Mouse (Mus musculus) olfactory bulb, adult 2 months (tissue): ENCODE measurements around the gene Gm10645. TPM values are rescaled to one million over a fixed set of nuclear protein-coding genes. Genes with fewer than 3 reads are reported as not detected.
A peak's percentile ranks its signal among the peaks of the same experiment; 100 is the strongest.

Experiments
- H3K27ac ChIP-seq: fragments of 200-500 bp; 2 replicates; pipeline ENCODE4 v1.5.1; 2012; ENCODE audit warnings: low read depth, low read length; ENCODE audit not compliant: insufficient read depth
- H3K4me1 ChIP-seq: fragments of 200-500 bp; 2 replicates; pipeline ENCODE4 v1.6.1; 2012; ENCODE audit warnings: low read length; ENCODE audit not compliant: control insufficient read depth, insufficient read depth
- H3K4me3 ChIP-seq: fragments of 200-500 bp; 2 replicates; pipeline ENCODE4 v1.5.1; 2012; ENCODE audit warnings: mild to moderate bottlenecking, low read depth, low read length, moderate library complexity; ENCODE audit not compliant: insufficient read depth
- CTCF ChIP-seq: fragments of 200-500 bp; IDR thresholded peaks from 2 replicates; pipeline ENCODE4 v1.5.1; 2012; ENCODE audit warnings: low read depth, mild to moderate bottlenecking, low read length, moderate library complexity; ENCODE audit not compliant: insufficient read depth
- POLR2A ChIP-seq: fragments of 200-500 bp; IDR thresholded peaks from 2 replicates; pipeline ENCODE4 v1.6.1; 2012; ENCODE audit warnings: mild to moderate bottlenecking, low read depth, low read length, moderate library complexity; ENCODE audit not compliant: insufficient read depth
- WGBS: fragments of 180-500 bp; shearing (Covaris S2); methylation state at CpG from one replicate; pipeline ENCODE4 v1.1.7; 2018; 5-methylcytosine and 5-hydroxymethylcytosine counted together
- polyA plus RNA-seq: library from polyadenylated mRNA; stranded (reverse); fragments of >200 nt; gene quantifications from 2 replicates; pipeline ENCODE4 v1.2.4, GENCODE M21; 2012; ENCODE audit warnings: low replicate concordance; ENCODE audit not compliant: missing spikeins, insufficient read depth, insufficient read length

Gene Gm10645
- polyA plus RNA-seq, 1 experiment: not detected

- Histone ChIP-seq H3K4me3 (no peak overlapping the region), H3K4me1 (peaks cover 32% of the 10 kb centered on the region), H3K27ac (peak overlapping the region; percentile 73)
- TF ChIP-seq POLR2A (no peak), CTCF (no peak)
- 24% methylated on average over 6 of the region's 6 CpGs for WGBS
These were observed 30.1 kb upstream of the Gm10645 start for GRCm38 (mm10) chr8:83196088-83196487.

- WGBS: 74% methylated on average over 4 of the region's 4 CpGs
These were observed 23.6 kb upstream of the Gm10645 start for GRCm38 (mm10) chr8:83189538-83190095.

GRCm38 (mm10) chr8:83187363-83187962, 21.5 kb upstream of the Gm10645 start:
- no peak for TF ChIP-seq POLR2A
- TF ChIP-seq CTCF: no peak
- peaks cover 13% of the 10 kb centered on the region for H3K4me1 ChIP-seq
- WGBS: 67% methylated on average over 10 of the region's 10 CpGs

More at GRCm38 (mm10) chr8:83189538-83190095, 23.6 kb upstream of the Gm10645 start:
- TF ChIP-seq CTCF: no peak
- TF ChIP-seq POLR2A: no peak
- peaks cover 8% of the 10 kb centered on the region for H3K4me1 ChIP-seq
- no peak overlapping the region for H3K4me3 ChIP-seq
- no peak overlapping the region for H3K27ac ChIP-seq

GRCm38 (mm10) chr8:83186376-83186775, 20.4 kb upstream of the Gm10645 start:
- H3K4me3 ChIP-seq: no peak overlapping the region
- H3K27ac ChIP-seq: no peak overlapping the region
- H3K4me1 ChIP-seq: peaks cover 11% of the 10 kb centered on the region
- 40% methylated on average over 6 of the region's 6 CpGs for WGBS
- no peak for TF ChIP-seq CTCF
- TF ChIP-seq POLR2A: no peak

More at GRCm38 (mm10) chr8:83187363-83187962, 21.5 kb upstream of the Gm10645 start:
- no peak overlapping the region for H3K4me3 ChIP-seq
- H3K27ac ChIP-seq: no peak overlapping the region

- peaks cover 16% of the 10 kb centered on the region for H3K4me1 ChIP-seq
- 66% methylated on average over 5 of the region's 5 CpGs for WGBS
- H3K4me3 ChIP-seq: no peak overlapping the region
- 0 out of 2 replicates have a peak overlapping the region, but pooled peaks have one; percentile 16 for H3K27ac ChIP-seq
- TF ChIP-seq CTCF: no peak
These were observed 16.8 kb upstream of the Gm10645 start for GRCm38 (mm10) chr8:83182784-83183183.

DNA sequence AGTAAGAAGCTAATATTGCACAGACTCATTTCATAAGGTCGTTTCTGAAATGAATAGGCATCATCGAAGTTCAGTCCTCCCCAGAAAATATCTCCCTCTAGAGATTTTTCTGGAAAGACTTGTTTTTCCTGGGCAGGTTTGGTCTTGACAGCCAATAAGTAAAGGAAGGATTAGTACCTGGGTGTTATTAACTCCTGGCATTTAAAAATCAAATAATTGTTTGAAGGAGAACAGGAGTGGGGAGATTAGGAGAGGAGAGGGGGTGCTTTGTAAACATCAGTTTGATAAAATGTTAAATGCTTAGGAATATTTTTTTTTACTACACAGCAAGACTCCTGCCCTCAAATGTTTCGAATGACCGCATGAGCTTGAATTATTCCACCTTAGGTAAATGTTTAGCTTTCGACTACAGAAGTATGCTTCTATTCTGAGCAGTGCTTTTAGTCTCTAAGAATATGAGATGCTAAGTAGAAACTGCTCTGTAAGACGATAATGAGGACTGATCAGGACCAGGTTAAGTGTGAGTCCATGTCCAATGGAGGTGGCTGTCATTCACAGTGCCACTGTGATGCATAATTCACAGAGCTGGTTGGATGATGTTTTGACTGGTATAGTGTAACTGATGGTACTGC, 16.0 kb upstream of the Gm10645 start:
- Histone ChIP-seq H3K27ac (no peak overlapping the region), H3K4me3 (no peak overlapping the region), H3K4me1 (peaks cover 18% of the 10 kb centered on the region)
- WGBS: 72% methylated on average over 6 of the region's 6 CpGs
- TF ChIP-seq POLR2A (no peak), CTCF (no peak)

GRCm38 (mm10) chr8:83178228-83178742, 12.3 kb upstream of the Gm10645 start:
- WGBS: 36% methylated on average over 9 of the region's 9 CpGs
- Histone ChIP-seq H3K27ac (no peak overlapping the region), H3K4me1 (peaks cover 18% of the 10 kb centered on the region), H3K4me3 (no peak overlapping the region)
- TF ChIP-seq POLR2A: no peak
- TF ChIP-seq CTCF: no peak

GRCm38 (mm10) chr8:83177317-83178195, 11.6 kb upstream of the Gm10645 start:
- no peak overlapping the region for H3K4me3 ChIP-seq
- 47% methylated on average over 11 of the region's 11 CpGs for WGBS
- TF ChIP-seq POLR2A (no peak), CTCF (no peak)
- peaks cover 15% of the 10 kb centered on the region for H3K4me1 ChIP-seq
- no peak overlapping the region for H3K27ac ChIP-seq
